Mouse (Mus musculus): Measurements from ENCODE around the gene Gtf3c5.
A peak's percentile ranks its signal among the peaks of the same experiment; 100 is the strongest.

The Gtf3c5 gene

GRCm38 (mm10) chr2:28607341-28608165 is 24.0 kb upstream of the Gtf3c5 start:
- no peak for DNase-seq

DNA sequence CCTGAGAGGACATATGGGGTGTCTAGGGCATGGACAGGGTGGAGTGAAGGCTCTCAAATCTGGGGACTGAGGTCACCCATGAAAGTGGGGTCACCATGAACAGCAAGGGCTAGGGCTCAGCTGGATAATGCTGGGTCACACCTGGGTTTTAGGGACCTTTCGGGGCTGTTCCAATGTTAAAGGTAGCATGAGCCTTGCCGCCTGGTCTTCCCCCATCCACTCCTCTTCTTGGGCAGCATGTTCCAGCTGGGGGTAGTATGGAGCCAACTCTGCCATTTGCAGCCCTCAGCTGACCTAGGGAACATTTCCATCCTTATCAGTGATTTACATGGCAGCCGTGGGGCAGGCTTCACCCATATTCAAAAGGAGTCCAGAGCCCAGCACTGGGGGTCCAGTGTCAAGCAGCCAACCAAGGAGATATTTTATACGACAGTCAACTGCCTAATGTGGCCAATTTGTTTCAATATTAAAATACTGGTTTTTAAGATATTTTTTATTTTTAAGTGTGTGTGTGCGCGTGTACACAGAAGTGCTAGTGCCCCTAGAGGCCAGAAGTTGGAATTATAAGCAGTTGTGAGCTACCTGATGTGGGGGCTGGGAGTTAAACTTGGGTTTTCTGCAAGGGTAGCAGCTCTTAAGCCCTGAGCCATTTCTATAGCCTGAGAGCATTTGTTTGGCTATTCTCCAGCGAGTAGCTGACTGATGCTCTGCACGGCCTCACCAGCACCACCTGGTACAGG is 23.2 kb upstream of the Gtf3c5 start:
- DNase-seq = no peak

GRCm38 (mm10) chr2:28605789-28606541 is 22.4 kb upstream of the Gtf3c5 start:
- DNase-seq = no peak

- DNase-seq = no peak
Measured at GRCm38 (mm10) chr2:28603542-28603941, 20.0 kb upstream of the Gtf3c5 start.

DNA sequence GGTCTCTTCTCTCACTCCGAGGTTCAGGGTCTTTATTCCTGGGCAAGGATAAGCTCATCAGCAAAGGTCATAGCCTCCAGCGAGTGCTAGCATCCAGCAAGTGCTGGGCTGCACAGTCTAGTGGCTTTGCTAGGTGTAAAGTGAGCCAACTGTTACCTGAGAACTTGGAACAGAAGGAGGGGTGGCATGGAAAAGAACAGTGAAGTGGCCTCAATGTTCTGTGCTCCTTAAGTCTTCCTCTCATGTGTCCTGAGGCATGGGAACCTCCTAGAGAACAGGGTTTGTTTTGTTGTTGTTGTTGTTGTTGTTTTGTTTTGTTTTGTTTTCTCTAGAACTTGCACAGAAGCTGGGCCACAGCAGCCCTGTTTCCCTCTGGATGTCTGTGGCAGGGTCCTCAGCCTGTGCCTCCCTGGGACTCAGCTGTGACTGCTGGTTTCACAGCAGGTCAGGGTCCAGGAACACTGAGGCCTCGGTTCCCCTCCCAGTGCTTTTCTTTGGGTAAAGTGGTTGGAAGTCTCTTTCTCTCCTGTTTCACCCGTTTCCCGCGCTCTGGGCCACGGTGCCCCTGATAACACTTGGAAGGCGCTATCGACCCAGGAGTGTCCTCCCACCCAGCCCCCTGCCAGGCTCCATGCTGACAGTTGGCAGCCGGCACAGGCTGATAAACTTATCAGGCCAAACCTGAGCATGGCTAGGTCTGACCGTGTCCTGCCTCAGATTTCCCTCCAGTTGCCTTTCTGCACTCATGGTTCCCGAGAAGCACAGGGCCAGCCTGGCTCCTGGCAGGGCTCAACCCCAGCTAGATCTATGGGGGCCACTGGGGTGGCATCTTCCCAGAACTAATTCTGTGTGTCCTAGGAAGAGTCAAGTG is 18.4 kb upstream of the Gtf3c5 start:
- DNase-seq = no peak

- no peak for DNase-seq
Measured at GRCm38 (mm10) chr2:28599569-28599900, 16.0 kb upstream of the Gtf3c5 start.

DNA sequence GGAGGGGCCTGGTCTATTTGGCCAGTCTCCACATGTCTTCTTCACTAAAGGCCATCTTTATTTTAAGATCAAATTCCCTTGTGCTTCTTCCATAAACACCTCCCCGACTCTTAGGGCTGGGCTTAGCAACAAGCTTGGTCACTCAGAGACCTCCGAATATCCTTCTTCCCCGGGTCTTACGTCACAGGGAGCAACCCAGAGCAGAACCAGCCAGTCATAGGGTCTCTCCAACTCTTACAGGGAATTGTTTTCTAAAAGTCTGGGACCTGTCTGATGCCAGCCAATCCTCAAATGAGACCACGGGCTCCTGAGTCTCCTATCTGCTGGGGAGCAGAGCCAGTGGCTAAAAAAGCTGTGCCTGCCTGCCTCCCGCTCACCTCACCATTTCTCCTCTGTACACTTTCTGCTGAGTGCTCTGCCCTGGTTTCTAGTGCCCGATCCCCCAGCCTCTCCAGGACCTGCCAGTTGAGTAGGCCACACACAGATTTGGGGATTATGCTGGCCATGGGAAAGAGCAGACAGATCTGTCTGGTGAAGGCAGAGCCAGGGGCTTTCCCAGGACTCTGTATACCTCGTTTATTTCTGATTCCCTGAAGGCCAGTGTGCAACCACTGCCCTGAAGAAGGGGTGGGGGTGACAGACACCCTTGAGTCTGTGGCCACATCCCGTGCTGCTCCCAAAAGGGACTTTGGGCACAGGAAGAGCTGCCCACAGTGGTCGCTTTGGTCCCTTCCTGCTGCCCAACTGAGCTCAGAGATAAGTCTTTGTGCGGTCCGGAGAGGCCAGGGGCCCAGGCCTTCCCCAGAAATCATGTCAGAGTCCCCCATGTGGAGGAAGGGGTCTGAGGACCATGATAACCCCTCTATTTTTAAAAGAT is 15.4 kb upstream of the Gtf3c5 start:
- DNase-seq = no peak

DNA sequence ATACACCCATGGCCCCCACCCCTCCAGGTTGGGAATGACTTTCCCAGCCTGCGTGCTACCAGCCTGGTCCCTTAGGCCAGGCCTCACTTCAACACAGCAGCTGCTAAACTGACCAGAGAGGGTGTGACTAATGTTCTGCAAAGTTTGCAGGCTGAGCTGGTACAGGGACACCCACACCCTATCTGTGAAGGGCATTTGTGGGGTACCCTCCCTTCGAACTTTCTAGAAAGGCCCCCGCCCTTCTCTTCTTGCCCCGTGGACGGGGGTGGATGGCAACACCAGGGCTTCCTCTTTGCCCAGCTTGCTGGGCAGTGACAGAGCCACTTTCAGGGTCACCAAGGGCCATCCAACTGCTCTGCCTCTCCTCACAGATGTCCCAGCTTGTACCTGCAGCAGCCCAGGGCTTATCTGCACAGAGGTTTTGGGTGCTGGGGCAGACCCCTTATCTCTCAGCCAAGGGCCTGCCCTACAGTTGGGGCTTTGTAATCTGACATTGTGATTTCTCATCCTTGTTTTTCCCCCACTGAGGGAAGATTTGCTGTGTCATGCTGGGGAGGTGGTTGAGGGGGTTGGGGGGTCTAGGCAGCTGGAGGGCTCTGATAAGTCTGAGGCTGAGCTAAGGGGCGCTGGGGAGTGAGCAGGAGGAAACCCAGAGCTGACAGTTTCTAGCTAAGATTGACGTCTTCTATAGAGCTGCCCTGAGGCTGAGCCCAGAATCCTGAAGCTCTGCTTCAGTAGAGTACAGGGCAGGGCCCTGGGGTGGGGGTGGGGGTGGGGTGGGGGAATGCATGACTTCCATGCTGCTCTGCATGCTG is 14.4 kb upstream of the Gtf3c5 start:
- no peak for DNase-seq

GRCm38 (mm10) chr2:28596998-28597397 is 13.4 kb upstream of the Gtf3c5 start:
- no peak for DNase-seq

GRCm38 (mm10) chr2:28596021-28596420 is 12.5 kb upstream of the Gtf3c5 start:
- DNase-seq = no peak

DNA sequence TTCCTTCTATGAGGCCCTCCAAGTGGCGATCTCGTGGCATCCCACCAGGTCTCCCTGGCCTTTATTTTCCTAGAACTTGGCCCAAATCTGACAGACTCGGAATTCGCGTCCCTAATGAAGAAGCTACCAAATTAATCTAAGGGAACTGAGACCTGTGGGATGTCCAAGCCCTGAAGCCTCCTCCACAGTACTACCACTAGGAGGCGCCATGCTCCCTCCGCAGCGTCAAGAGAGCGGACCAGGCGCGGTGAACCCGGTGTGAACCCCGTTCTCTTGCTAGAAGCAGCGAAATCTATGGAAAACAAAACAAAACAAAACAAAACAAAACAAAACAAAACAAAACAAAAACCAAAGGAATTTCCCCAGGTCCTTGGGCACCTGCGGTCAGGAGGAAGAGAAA is 9.3 kb upstream of the Gtf3c5 start:
- peak; percentile 26 to 39 for DNase-seq

GRCm38 (mm10) chr2:28591479-28591878 is 7.9 kb upstream of the Gtf3c5 start:
- no peak for DNase-seq

DNA sequence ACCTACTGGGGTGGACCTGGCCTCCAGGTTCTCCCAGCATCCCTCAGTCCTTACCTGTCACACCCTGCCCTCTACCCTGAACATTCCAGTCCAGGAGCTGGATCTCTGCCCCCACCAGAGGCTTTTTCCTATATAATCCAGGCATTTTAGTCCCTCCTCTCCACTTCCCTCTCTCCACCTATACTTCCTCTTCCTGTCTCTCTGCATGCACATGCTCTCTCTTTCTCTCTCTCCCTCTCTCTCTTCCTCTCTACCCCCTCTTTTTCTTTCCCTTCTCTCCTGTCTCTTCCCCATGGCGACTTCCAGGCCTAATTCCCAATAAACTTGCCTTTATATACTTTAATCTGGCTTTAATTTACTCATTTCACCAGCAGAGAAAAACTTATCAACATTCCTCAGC is 5.0 kb upstream of the Gtf3c5 start:
- DNase-seq = no peak

DNA sequence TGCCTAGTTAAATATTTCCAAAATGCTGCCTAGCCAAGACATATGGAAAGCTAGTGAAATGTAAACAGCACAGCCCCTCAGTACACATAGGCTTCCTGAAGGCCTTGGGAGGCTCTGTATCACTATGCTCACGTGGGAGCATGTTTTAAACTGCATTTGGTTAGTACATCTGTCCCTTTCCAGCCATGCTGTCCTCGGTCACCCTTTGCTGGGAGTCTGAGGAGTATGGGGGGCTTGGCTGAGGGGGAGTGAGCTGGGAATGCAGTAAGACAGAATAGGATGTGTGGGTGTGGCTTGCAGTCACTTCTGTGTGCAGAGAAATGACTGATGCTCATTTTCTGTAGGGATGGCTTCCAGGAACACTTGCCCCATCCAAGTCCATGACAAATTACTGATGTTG is 2.2 kb upstream of the Gtf3c5 start:
- no peak for DNase-seq

- peak; percentile 49 to 58 for DNase-seq
Measured at GRCm38 (mm10) chr2:28585043-28585571, 1.6 kb upstream of the Gtf3c5 start.

GRCm38 (mm10) chr2:28582647-28583353 is 751 bp downstream of the Gtf3c5 start:
- DNase-seq = peak; percentile 66 to 77

DNA sequence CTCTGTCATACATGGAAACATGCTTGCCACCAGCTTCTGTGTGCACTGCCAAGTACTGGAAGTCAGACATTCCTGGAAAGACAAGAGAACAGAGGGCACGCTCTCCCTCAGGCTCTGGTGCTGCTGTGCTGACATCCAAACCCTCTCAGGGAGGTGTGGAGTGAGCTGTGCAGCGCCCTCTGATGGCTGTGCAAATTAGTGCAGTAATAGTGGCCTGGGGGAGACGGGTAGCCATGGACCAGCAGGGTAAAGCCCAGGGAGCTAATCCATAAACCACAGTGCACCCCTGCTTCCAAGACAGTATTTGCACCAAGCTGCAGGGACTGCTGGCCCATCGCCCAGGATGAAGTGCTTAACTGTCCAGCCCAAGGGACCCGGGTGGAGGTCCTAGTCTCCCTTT is 5.5 kb downstream of the Gtf3c5 start:
- no peak for DNase-seq

- DNase-seq = no peak
Measured at GRCm38 (mm10) chr2:28576815-28577214, 6.7 kb downstream of the Gtf3c5 start.

DNA sequence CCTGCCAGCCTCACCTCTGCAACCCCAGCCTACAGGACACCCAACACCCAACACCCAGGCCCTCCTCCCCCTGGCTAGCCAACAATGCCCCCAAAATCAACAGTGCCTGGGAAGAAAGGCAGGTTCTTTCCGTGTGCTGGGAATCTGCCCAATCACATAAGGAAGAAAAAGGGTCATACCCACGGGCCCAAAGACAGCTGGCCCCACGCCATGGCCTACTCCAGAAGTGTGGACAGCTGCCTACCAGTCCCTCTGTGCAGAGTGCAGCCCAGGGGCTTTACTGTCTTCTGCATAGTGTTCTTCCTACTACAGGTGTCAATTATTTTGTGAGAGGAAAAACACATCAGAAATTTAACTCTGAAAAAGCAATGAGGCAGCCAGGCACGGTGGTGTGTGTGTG is 8.2 kb downstream of the Gtf3c5 start:
- no peak for DNase-seq

- DNase-seq = no peak
Measured at GRCm38 (mm10) chr2:28569903-28570302, 13.6 kb downstream of the Gtf3c5 start.
